Mouse (Mus musculus): Measurements from ENCODE around the gene Cd2. TPM values are rescaled to one million over a fixed set of nuclear protein-coding genes. Genes with fewer than 3 reads are reported as not detected.
A peak's percentile ranks its signal among the peaks of the same experiment; 100 is the strongest.

Cd2 gene
- total RNA-seq, 2 experiments from 2014 or later: 0.23 TPM; not detected in 1

- no peak for DNase-seq
Measured at GRCm38 (mm10) chr3:101293571-101294135, 5.9 kb upstream of the Cd2 start.

- no peak for DNase-seq
Measured at GRCm38 (mm10) chr3:101292611-101293010, 4.9 kb upstream of the Cd2 start.

DNA sequence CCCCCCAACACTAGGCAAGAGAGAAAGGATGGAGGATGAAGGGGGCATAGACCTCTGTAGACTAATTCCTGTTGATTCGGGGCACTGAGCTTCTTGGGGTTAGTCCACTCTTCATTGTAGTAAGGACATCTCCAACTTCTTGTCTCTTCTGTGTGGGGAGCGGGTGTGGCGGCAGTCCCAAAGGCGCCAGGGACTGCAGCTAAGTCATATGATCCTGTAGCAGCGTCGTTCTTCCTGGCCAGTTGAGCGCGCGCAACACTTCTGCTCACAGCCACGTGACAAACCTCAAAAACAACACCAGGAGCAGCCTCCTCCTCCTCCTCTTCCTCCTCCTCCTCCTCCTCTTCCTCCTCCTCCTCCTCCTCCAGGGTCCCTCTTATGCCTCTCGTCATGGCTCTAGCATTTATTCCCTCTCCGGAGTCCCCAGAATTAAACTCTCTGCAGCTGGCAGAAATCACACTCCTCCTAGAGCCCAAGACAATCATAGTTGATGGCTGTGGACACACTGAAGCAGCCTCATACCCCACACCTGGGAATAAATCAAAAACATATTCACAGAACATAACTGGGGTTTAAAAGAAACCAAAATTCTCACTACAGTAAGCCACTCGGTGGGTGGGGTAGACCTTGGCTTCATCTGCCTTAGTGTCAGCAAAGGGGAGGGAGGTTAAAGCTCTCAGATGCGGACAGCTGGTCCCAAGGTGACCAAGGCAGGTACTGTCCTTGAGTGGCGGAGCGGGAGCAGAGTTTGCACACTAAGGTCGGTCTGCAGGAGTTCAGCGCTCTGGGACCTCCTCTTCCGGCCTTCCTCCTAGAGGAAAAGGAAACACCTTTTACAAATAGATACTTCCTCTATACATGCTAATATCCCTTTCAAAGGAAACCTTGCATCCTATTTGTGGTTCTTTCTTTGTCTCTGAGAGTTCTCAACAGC lies 3.1 kb upstream of the Cd2 start:
- no peak for DNase-seq

GRCm38 (mm10) chr3:101290036-101290435 lies 2.3 kb upstream of the Cd2 start:
- DNase-seq: no peak

DNA sequence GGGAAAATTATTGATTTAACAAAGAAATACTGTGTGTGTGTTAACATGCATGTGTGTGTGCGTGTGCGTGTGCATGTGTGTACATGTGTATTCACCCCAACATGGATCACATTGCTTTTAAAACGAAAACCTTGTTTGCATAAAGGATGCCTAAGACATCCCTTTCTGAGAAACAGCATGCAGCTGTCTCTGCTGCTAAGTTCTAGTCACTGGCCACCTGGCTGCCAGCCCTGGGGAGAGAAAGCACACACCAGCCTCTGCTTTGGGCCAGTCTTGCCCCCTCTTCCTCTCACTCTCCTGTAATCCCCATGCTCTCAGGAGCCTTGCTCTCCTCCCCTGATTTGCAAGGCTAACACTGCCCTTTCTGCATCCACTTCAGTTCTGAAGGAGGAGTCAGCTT lies 1.7 kb upstream of the Cd2 start:
- DNase-seq: no peak

- no peak for DNase-seq
Measured at GRCm38 (mm10) chr3:101286336-101287325, 1.1 kb downstream of the Cd2 start.

- DNase-seq: no peak
Measured at GRCm38 (mm10) chr3:101285851-101286250, 1.9 kb downstream of the Cd2 start.

DNA sequence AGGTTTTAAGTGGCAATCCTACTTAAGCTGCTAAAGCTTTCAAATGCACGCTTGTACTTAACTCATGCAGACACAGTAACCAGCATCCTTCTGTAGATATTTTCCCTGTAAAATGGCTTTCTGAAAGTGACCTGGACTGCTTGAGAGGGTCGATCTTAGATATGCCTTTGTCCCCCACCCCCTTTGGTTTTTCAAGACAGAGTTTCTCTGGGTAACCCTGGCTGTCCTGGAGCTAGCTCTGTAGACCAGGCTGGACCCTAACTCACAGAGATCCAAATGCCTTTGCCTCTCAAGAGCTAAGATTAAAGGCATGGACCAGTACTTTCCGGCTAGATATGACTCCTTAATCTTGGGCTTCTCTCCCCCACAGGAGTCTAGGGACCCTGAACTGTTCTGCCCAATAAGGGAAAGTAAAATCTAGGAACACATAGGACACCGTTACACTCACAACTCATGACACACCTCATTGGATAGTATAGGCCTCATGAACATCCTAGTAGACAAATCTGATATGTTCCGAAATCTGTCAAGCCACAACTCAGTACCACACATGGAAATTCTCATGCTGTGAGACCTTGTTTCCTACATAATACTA lies 2.6 kb downstream of the Cd2 start:
- DNase-seq: no peak

DNA sequence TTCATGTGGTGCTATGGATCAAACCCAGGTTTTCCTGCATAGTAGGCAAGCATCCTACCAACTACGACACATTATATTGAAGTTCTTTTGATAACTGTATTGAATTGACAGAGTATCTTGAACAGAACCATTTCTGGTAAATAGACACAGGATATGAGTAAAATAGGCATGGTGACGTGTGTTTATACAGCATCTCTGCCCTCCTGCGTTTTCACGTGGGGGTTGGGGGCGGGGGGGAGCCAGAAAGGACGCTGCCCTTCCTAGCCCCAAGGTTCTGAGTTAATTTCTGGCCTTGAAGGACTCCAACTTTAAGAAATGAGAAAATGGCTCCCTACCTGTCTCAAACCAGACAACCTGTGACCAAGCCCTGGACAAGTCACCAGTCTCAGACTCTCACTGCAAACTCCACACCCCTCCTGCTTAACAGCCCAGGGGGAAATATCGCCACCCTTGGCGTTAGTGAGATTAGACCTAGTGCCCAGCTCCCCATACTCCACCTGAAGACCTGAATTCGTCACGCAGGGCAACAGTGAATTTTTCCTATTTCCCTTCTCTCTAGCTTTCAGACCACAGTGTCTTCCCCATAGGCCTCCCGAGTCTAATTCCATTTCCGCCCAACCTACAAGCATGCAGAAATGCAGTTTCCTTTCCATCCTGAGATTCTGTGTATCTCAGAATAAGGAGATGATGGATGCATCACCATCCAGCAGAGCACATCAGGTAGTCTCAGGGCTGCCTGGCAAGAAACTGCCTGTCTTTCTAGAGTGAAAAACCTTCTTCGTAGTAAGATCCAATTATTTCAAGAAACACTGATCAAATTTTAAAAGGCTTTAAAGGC lies 3.7 kb downstream of the Cd2 start:
- DNase-seq: no peak

- no peak for DNase-seq
Measured at GRCm38 (mm10) chr3:101283441-101283840, 4.3 kb downstream of the Cd2 start.

DNA sequence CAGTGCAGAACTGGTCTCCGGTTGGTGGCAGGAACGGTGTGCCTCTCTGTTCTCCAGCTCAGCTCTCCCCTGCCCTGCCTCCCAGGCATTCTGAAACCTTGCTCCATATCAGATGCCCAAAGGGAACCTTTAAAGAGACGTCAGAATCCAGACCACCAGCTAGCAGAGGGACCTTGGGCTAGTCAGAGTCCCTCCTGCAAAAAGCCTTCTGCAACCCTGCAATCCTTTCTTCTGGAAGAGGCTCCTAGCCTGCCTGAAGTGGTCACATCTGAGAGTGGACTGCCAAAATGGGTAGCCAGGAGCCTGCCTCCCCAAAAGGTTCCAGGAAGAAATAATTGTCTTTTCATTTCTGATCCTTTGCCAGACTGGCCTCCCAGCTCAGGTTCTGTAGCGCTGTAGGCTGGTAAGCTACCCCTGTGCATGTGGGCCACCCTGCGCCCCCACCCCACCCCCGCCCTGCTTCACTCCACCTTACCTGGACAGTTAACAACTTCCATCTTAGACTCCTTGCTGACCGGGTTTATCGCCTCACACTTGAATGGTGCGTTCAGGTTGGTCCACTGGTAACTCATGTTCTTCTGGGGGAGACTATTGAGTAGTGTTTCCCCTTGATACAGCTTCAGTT lies 5.1 kb downstream of the Cd2 start:
- no peak for DNase-seq

DNA sequence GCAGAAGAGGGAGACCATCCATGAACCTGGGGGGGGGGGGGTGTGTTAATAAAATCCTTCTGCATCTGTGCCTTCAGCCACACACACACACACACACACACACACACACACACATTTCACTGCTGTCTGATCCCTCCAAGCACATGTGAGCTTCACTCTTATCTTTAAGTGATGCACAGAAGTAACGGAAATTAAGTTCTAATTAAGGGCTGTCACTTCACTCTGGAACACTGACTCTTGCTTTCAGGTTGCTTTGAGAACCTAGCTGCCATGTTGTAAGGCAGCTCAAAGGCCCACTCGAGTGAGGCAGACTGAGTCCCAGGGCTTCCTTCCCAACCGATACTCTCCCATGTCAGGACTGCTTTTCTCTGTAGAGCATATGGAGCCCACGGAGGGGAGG lies 5.9 kb downstream of the Cd2 start:
- DNase-seq: no peak

DNA sequence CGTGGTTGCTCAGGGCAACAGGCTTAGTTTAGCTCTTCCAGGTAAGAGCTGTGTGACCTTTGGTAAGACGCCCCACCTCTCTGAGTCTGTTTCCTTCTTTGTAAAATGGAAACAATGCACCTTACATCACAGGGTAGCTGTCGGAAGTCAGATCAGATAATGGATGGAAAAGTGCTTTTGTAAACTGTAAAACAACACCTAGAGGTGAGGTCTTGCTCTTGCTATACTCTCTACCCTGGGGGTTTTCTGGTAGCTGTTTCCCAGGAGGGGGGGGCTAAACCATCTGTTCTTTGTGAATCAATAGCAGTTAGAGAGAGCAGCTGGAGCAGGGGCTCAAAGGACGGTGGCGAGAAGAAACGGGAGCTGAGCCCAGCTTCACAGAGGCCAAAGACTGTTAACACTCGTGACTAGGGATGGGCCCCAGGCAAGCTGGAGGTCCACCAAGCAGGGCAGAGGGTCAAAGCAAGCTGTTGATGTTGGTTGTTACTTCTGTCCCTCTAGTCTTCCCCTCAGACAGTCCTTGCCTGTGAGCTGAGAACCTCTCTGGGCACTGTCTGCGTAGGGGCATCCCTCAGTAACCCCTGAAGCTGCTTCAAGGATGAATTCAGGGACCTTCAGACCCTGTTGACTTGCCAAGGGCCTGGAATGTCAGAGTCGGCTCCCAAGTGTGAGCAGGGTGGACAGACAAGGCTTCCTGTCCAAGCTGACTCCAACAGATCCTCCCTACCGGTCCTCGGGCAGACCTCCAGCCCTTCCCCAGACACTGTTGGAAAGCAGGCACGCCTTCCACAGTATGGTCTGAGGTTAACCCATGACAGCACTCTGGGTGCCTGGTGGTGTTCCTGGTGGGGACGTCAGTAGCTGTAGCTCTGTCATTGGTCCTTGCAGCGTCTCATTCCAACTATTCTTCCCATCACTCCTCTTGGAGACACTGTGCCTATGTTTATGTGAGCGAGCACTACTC lies 7.1 kb downstream of the Cd2 start:
- peak; percentile 75 for DNase-seq

- no peak for DNase-seq
Measured at GRCm38 (mm10) chr3:101279561-101279960, 8.2 kb downstream of the Cd2 start.

- DNase-seq: no peak
Measured at GRCm38 (mm10) chr3:101278396-101278795, 9.3 kb downstream of the Cd2 start.

GRCm38 (mm10) chr3:101277830-101278229 lies 9.9 kb downstream of the Cd2 start:
- no peak for DNase-seq

- no peak for DNase-seq
Measured at GRCm38 (mm10) chr3:101276501-101277320, 11.0 kb downstream of the Cd2 start.

DNA sequence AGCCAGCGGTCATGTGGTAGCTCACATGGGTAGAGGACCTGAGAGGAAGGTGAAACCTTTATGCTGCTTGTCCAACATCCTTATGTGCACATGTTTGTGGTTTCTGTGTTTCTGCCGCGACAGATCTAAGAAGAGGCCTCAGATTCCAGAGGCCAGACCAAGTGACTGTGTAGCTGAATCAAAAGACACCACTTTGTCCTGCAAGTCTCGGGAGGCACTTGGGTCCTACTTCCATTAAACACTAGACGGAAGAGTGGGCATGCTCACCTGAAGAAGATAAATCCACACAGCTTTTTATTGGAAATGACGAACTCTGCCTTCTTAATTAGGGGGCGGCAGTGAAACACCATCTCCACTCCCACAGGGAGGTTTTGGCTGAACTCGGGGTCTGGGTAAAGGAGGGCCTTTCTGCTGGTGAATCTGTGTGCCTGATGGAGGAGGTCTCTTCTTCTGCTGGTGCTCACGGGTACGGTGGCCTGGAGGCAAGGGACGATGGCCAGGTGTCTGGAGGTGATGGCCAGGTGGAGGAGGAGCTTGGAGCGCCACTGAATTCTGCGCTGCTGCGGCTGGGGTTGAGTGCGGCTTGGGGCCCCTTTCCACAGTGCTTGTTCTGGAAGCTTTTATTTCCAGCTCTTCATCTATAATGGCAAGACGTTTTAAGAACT lies 12.0 kb downstream of the Cd2 start:
- no peak for DNase-seq
